Mouse (Mus musculus): ENCODE data around the gene Clptm1.

Clptm1 gene

DNA sequence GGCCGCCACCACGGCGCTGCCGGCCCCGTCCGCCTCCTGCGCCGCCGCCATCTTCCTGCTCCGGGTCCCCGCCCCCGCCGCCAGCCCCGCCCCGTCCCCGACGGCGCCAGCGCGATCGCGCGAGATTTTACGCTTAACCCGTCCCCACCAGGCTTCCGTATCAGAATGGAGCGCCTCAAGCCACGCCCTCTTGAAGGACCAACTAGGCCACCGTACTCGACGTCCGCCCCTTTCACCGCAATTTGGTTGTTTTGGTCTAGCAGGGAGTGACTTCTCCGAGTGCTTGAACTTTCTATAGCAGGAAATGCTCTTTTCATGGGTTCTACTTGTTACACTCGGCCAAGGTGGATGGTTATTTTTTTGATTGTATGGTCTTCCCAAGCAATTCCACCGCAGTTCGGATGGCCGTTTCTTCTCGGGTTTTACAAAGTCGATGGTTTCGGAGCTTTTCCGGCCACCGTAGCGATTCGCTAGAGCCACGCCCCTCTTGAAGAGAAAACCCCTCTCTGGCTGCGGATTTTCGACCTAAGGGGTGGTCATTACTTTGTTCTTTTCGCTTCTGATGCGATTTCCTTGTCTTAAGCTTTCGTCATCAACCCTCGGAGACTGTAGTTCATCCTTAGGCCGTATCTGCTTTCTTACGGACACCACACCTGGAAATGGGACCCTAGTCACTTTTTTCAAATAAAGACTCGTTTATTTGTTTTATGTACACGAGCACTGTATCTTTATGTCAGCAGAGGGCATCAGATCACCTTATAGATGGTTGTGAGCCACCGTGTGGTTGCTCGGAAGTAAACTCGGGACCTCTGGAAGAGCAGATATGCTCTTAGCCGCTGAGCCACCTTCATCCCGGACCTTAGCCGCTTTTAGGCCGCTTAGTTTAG lies at the start of gene Clptm1:
TSS of gene Clptm1 (minus strand) at position 79 of the 887 bp plus-strand sequence.
- DNase-seq, result peak; percentile 98

DNA sequence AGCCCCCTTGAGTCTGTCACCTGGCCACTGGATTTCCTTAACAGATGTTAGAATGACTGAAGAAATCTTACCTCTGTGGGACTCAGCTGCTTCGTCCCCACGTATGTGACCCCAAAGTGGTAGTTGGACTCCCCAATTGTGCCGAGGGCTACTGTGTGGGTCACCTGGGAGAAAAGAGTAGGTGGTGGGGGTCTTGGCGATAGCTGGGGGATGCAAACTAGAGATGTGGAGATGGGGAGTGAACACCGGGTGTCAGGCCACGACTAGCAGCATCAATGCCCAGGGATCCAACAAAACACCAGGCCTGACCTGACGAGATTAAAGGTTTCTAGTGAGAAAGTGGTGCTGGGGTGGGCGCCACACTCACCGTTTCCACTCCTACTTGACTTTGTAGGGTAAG lies 48.8 kb upstream of the Clptm1 start:
- DNase-seq, result no peak

DNA sequence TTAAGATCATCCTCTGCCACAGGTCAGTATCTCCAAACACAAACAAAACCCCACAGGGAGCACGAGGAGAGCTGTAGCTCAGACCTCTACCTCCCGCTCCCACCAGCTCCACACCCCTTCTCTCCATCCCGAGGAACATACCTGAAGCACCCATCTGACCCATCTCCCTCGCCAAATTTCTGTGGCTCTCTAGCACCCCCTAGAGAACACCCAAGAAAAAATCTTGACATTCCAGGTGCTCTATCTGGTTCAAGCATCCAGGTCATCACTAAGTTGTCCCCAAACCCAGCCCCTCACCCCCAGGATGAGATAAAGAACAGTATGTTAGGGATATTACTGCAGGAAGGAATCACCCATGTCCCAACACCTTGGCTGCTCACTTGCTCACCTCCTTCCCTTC lies 48.4 kb upstream of the Clptm1 start:
- no peak for DNase-seq

DNA sequence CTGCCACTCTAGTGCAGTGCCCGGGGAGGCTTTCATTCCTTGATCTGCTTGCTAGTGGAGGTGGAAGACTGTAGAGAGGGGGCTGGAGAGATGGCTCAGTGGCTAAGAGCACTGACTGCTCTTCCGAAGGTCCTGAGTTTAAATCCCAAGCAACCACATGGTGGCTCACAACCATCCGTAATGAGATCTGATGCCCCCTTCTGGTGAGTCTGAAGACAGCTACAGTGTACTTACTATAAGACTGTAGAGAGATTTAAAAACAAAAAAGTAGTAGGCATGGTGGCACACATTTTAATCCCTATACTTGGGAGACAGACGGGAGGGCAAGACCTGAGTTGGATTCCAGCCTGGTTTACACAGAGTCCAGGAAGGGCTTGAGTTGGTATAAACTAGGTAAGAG lies 47.6 kb upstream of the Clptm1 start:
- DNase-seq, result no peak

DNA sequence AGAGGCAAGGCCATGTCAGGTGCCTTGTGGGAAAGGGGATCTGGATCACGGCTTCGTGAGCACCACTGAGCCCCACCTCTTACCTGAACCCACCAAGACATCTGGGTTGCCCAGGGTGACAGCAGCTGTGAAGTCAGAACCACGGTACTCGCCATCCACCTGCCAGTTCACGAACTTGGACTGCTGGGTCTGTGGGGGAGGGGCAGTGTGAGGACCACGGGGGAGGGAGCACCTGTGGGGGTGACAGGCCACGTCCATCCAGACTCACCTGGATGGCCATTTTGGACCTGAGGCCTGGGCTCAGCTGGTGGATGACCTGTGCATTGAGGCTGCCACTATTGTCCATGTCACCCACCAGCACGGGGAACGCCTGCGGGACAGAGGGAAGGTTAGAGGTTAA lies 45.8 kb upstream of the Clptm1 start:
- DNase-seq, result no peak

DNA sequence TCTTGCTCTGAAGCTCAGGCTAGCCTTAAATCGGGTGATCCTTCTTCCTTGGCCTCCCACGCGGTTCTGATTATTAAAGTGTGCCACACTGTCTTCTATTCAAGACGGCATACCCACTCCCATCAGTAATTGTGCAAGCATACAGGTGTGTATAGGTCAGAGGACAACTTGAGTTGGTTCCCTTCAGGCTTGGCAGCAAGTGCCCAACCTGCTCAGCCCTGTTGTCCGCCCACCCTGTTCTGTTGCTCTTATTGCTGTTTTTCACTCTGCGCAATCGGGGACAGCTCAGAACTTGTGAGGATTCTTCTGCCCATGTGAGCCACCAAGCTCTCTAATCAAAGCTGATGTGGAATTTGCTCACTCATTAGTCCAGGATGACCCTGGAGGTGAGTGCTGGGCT lies 40.4 kb upstream of the Clptm1 start:
- DNase-seq, result no peak

DNA sequence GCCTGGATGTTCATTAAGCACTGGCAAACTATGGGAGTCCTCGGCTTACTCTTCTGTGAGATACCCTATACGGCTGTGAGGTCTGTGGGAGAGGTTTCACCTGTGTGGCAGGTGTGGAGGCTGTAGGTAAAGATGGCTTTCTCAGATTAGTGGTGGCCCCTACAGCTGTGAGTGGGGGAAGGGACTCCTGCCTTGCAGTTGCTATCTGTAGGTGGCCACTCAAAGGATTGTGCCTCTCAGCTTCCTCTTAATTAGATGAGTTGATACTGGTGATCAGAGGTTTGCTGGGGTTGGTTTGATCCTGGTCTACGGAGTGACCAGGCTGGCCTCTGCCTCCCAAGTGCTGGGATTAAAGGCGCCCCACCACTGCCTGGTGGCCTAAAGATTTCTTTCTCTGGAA lies 39.6 kb upstream of the Clptm1 start:
- no peak for DNase-seq

DNA sequence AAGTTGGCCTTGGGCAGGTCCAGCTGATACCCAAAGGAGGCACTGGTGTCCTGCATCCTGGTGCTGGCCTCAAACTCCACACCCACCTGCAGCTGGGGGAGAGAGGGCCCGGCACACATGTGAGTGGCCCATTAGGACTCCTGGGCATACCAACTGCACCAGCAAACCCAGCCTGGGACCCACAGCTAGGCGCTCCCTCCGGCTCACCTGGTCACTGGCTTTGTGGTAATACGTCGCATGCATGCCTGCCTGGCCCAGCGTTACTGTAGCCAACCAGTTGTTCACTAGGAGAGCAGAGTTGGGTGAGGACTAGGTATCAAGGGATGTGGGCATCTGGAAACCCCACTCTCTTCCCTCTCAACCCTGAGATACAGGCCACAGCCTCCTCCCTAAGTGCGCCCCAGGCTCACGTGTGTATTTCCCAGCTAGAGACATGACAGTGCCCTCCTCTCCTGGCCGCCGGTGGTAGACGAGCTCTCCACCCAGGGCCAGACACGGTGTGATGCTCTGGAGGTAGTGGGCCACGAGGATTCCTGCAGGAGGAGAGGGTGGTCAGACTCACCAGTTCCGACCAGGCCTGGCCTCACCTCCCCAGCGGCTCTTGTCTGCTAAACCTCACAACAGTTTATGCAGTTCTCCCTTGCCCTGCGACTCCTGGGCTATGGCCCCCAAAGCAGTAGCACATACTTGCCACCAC lies 38.2 kb upstream of the Clptm1 start:
- no peak for DNase-seq

DNA sequence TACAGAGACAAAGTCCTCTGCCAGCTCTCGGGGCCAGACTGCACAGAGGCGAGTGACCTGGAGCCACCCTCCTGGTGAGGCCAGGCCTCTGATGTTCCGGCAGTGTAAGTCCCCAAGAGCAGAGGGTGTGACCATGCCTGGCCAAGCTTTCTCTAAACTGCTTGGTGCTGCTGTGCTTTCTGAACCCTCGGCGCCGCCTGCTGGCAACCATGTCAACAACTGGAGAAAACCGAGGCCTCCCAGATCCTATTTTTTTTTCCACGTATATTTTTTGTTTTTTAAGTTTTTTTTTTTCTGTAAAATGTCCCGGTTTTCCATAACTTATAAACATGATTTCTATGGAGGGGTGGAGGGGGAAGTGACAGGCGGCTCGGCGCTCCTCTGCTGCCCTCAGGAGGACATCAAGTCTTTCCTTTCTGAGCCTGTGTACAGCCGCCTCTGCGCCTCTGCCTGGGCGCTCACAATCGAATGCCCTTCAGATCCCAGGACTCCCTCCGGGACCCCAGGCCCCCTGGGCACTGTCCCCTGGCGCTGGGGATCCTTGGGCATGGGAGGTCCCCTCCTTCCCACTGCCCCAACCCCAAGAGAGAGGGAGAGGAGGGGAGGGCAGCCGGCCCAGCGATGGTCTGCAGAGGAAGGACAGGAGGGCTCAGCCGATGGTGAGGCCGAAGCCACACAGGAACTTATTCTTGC lies 36.4 kb upstream of the Clptm1 start:
- no peak for DNase-seq

DNA sequence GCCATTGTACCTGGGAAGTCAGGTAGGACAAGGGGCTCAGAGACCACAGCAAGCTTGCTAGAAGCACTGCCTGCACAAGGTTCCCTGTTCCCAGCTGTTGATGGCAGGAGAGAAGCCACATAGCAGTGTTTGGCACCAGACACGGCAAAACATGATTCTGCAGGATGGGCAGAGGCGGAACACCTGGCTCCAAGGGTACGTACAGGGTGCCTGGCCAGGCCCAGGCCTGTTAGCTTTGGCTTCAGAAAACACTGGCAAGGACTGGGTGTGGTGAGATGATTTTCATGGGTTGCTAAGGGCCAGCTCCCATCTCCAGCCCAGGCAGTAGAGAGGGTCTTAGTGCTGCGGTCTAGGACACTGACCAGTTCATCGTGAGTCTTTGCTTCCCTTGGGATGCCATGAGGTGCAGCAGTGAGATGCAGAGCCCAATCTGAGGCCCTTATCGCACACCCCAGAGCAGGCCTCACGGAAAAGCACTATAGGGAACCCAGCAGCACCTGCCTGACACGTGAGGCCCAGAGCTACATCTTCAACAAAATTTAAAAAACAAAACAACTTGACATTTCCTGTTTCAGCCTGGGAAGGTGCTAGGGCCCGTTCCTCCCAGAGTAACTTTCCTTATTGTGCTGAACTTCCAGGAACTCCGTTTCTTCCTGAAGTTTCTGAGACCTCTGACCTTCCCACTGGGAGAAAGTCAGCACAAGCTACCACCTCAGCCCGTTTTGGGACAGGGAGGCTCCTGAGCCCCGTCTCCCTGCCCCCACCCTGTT lies 35.7 kb upstream of the Clptm1 start:
- no peak for DNase-seq

DNA sequence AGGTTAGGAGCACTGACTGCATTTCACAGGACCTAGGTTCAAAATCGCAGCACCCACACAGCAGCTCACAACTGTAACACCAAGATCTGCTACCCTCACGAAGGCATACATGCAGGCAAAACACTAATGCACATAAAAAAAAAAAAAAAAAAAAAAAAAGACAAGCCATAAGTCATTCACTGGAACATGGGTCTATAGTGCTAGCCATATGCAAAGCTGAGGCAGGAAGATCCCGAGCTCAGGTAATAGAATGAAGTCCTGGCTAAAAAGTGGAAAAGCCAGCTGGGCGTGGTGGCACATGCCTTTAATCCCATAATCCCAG lies 35.0 kb upstream of the Clptm1 start:
- DNase-seq, result no peak

DNA sequence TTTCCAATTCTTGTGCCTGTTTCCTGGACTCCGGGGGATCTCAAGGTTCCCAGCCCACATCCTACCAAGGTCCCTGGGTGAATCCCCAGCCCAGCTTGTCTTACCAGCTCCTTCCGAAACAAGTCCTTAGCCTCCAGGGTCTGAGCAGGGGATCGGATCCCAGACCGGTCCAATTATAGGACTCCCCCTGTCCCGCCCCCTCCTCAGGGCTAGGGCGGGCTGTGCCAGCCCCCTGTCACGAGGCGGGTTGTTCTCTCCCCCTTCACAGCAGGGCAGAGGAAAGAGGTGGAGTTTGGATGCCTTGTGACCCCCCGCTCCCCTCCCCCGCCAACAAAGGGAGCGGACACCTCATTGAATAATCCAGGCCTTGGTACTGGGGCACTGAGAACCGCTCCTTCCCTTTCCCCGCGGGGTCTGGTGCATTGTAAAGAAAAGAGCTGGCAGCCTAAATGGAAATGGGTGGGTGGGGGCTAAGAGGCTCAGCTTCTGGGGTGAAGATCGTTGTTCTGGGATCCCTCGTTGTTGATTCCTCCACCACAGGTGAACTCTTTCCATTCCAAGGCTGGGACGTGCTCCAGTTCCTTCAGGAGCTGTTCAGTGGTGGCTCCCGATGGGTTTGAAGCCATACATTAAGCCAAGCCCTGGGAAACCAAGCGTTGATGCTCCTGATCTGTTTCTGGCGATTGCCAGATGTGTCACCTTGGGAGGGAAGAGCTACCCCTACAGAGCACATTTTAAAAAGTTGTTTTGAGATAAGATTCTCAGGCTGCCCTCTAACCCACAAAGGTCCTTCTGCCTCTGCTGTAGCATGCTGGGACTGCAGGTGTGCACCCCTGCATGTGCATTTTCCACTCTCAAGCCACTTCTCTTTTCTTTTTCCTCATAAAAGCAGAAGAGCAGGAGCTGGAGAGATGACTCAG lies 34.3 kb upstream of the Clptm1 start, which contains the start of gene Apoe:
TSS of gene Apoe (minus strand) at position 282 of the 920 bp plus-strand sequence.
- no peak for DNase-seq

DNA sequence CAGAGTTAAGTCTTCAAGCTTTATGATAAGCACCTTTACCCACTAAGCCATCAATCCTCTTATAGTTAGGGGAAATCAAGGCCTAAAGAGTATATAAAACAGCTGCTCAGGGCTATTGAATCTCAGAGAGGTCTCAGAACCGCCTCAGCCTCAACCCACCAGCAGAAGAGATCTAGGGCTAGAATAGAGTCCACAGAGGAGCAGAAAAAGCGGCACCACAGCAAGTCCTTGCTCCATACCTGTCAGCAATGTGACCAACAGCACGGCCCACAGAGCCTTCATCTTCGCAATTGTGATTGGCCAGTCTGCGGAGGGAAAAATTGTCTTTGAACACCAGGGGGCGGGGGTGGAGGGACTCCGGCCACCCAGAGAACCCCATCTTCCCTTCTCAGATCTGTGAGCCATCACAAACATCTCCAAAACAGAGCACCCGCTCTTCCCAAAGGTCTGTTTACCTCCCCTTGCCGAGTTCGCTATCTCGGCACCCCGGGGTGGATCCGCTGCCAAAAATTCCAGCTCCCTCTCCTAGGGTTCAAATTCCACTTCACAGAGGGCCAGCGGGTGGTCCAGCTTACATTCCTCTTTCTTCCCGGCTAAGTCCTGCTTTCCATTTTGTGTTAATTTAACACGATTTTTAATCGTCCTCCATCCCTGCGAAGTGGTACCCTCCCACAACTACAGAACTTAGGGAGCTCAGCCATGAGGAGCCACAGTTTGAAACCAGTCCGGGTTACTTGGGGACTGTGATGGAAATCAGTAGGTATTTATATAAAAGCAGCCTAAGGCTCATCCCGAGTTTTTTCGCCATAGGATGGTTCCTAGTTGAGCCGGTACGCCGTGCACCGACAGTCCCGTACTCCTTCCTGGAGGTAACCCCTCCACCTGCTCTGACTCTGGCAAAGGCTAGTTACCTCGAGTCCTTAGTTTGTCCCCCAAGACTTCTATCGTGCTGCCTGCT lies 33.4 kb upstream of the Clptm1 start:
- no peak for DNase-seq

DNA sequence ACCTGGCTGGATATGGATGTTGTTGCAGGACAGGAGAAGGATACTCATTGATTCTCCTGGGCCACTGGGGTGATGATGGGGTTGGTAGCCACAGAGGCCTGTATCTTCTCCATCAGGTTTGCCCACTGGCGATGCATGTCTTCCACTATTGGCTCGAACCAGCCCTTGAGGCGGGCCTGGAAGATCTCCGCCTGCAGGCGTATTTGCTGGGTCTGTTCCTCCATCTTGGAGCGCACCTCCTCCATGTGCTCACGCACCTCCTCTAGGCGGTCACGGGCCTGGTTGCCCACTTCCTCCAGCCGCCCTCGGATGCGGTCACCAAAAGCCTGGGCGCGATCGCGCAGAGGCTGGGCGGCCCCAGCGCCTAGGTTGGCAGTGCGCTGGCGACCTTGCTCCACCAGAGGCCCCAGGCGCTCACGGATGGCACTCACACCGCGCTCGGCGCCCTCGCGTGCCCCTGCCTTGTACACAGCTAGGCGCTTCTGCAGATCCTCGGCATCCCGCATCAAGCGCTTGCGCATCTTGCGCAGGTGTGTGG lies 31.6 kb upstream of the Clptm1 start:
- DNase-seq, result no peak

DNA sequence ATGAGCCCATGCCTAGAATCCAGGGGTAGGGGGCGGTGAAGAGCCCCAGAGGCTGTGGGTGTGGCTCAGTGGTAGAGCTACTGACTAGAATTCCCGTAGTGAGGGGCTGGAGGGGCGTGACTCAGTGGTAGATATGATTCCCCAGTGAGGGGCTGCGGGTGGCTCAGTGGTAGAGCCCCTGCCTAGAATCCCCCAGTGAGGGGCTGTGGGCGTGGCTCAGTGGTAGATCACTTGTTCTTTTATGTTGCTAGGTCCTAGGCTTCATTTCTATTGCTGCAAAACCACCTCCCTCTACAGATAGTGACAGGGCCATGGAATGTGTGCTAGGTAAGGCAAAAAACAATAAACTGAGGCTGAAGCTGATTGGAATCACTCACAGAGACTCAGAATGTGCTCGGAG lies 31.0 kb upstream of the Clptm1 start:
- DNase-seq, result no peak

DNA sequence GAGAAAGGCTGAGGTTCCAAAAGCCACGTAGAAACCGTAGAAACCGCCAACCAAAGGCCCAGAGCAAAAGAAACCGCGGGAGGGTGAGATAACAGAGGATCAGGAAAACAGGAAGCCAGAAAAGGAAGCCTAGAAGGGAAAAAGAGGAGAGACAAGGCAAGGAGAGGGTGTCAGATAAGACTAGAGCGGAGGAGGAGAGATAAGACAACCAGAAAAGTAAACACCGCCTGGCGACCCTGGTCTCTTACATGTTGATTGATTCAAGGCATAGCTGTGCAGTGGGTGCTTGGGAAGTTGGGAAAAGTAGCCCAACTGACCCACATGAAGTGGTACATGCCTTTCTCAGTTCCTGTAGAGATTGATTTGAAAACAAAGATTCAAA lies 30.4 kb upstream of the Clptm1 start:
- no peak for DNase-seq

DNA sequence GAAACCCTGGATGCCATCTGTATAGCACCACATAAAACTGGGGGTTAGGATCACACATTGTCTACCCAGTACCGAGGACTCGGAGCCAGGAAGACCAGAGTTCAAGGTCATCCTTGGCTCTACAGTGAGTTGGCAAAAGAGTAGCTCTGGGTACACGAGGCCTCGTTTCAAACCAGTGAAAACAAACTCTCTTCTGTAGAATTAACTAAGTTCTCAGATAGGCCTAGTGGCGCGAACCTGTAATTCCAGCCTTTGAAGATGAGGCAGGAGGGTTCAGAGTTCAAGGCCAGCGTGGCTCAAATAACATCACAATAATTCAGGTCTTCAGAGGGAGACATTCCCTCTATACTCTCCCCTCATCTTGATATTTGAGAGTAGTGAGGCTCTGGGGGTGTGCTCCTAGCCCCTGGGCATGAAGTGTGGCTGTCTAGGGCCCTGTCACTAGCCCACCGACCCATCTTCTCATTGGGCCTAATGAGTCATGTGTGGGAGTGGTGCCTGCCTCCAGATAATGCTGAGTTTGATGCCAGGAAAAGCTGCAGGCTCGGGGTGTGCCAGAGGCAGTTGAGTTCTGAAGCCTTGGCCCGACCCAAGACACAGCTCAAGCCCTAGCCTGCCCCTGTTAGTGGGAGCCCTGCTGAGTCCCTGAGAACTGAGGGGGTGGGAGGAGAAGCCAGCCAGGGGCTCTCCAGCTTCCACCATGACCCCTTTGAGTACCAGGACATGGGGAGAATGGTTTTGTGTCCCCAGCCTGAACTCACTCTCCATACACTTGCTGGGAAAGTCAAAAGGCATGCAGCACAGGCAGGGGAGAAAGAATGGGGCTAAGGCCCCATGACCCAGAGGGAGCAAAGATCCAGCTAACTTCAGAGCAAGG lies 29.7 kb upstream of the Clptm1 start:
- DNase-seq, result no peak

DNA sequence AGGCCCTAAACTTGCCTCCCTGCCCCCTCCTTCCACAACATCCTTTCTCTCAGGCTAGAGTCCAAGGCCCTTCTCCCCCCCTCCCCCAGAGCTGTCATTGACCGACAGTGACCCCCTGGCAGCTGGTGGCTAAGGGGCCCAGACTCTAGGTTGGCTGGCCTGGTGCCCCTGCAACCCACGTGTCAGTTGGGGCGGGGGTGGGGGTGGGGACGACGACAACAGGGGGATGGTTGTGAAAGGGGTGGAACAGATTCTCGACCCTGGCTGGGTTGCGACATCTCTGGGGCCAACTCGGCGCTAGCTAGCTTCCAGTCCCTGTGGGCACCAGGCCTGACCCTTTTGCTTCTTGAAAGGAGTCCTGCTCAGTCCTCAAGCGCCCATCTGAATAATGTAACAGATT lies 28.6 kb upstream of the Clptm1 start:
- no peak for DNase-seq
